In genomic region chr15:83538855-83539254, GRCm38 (mm10) we compare ENCODE assay signal across 19 mouse cellular contexts. TPM values are rescaled to one million over a fixed set of nuclear protein-coding genes. Genes with fewer than 3 reads are reported as not detected.
"Had no signal": no experiment of that assay in that cellular context is flagged by ENCODE, and none has a peak within 500 bp of the region (broad histone marks: within the 10 kb centered on the region; RNA-seq: fewer than 3 reads in every experiment).

No protein-coding gene starts in this region.

- H3K9me3 ChIP-seq: megakaryocyte, embryonic 14.5 days; midbrain, embryonic 13.5 days; midbrain, embryonic 15.5 days; neural tube, embryonic 13.5 days; neural tube, embryonic 15.5 days had no signal

- ATAC-seq: midbrain, embryonic 13.5 days; midbrain, embryonic 15.5 days had no signal

- H3K27ac ChIP-seq: midbrain, embryonic 13.5 days; midbrain, embryonic 15.5 days; neural tube, embryonic 13.5 days; neural tube, embryonic 15.5 days had no signal

- H3K9ac ChIP-seq: lung, embryonic 14.5 days; midbrain, embryonic 13.5 days; midbrain, embryonic 15.5 days; neural tube, embryonic 13.5 days; neural tube, embryonic 15.5 days had no signal

- H3K36me3 ChIP-seq: midbrain, embryonic 13.5 days; midbrain, embryonic 15.5 days; neural tube, embryonic 13.5 days; neural tube, embryonic 15.5 days had no signal

- H3K4me2 ChIP-seq: lung, embryonic 14.5 days; midbrain, embryonic 11.5 days; midbrain, embryonic 13.5 days; midbrain, embryonic 15.5 days; neural tube, embryonic 13.5 days; neural tube, embryonic 15.5 days had no signal

- H3K4me3 ChIP-seq: midbrain, embryonic 13.5 days; midbrain, embryonic 15.5 days; neural tube, embryonic 13.5 days; neural tube, embryonic 15.5 days had no signal

- DNase-seq: lung, adult 18-20 months; lung, embryonic 14.5 days; lung, postnatal 14 days; lung, postnatal 4 days; retina, postnatal 1 day; right cerebral cortex, adult 18-20 months; right cerebral cortex, postnatal 25 days; right cerebral cortex, postnatal 4 days; spleen, adult 18-20 months; thymus, adult 18-20 months; thymus, postnatal 14 days; thymus, postnatal 36 days had no signal

- H3K27me3 ChIP-seq: midbrain, embryonic 13.5 days; midbrain, embryonic 15.5 days; neural tube, embryonic 13.5 days; neural tube, embryonic 15.5 days had no signal

- H3K4me1 ChIP-seq: midbrain, embryonic 13.5 days; midbrain, embryonic 15.5 days; neural tube, embryonic 13.5 days; neural tube, embryonic 15.5 days had no signal

RNA-seq across cellular contexts. Expression of gene Bik, which starts 12.2 kb away (rescaled TPM):
- total RNA-seq: monocyte, adult 5-6 weeks had no signal
